Mouse (Mus musculus) heart, embryonic 15.5 days (tissue): ENCODE data around the gene Rps2. TPM values are rescaled to one million over a fixed set of nuclear protein-coding genes. Genes with fewer than 3 reads are reported as not detected.
"Not testable (repeated sequence)": the region's sequence is repeated elsewhere in the genome, so short reads cannot be mapped to it uniquely, and the experiment has no call there.

Experiments
- ATAC-seq: fragments of 200-750 bp; cut with Nextera tagmentation; replicated peaks from 2 replicates; pipeline ENCODE4 v1.8.0; 2017; ENCODE audit warnings: low read depth, moderate TSS enrichment; ENCODE audit not compliant: insufficient number of reproducible peaks, insufficient read depth, low FRiP score
- H3K27ac ChIP-seq: fragments of 300-500 bp; sonication (generic); 2 replicates; pipeline ENCODE4 v1.5.1; 2015; ENCODE audit warnings: mild to moderate bottlenecking, inconsistent platforms
- H3K27me3 ChIP-seq: fragments of 300-500 bp; sonication (generic); 2 replicates; pipeline ENCODE4 v1.6.1; 2015; ENCODE audit warnings: inconsistent platforms
- H3K36me3 ChIP-seq: fragments of 300-500 bp; sonication (generic); 2 replicates; pipeline ENCODE4 v1.6.1; 2015; ENCODE audit warnings: mild to moderate bottlenecking, inconsistent platforms
- H3K4me1 ChIP-seq: fragments of 300-500 bp; sonication (generic); replicated peaks from 2 replicates; pipeline ENCODE4 v1.6.1; 2015; ENCODE audit warnings: inconsistent platforms
- H3K4me2 ChIP-seq: fragments of 300-500 bp; sonication (generic); 2 replicates; pipeline ENCODE4 v1.6.1; 2015; ENCODE audit warnings: inconsistent platforms, mild to moderate bottlenecking, moderate library complexity
- H3K4me3 ChIP-seq: fragments of 300-500 bp; sonication (generic); 2 replicates; pipeline ENCODE4 v1.5.1; 2015; ENCODE audit warnings: mild to moderate bottlenecking, inconsistent platforms
- H3K9ac ChIP-seq: fragments of 300-500 bp; sonication (generic); 2 replicates; pipeline ENCODE4 v1.6.1; 2015; ENCODE audit warnings: mild to moderate bottlenecking, inconsistent platforms
- H3K9me3 ChIP-seq: fragments of 300-500 bp; sonication (generic); replicated peaks from 2 replicates; pipeline ENCODE4 v1.6.1; 2016; ENCODE audit warnings: inconsistent platforms
- WGBS: fragments of 180-500 bp; shearing (Covaris S2); methylation state at CpG from one replicate; pipeline ENCODE4 v1.1.7; 2015; ENCODE audit warnings: mixed read lengths; 5-methylcytosine and 5-hydroxymethylcytosine counted together
- polyA plus RNA-seq: library from polyadenylated mRNA; unstranded; fragments of >200 nt; fragmentation: Nextera tagmentation; extraction: Ambion mirVana; gene quantifications from 2 replicates; pipeline ENCODE4 v1.2.1, GENCODE M21; 2015

Gene Rps2
- polyA plus RNA-seq, 1 experiment from 2014 or later = 770 TPM

DNA sequence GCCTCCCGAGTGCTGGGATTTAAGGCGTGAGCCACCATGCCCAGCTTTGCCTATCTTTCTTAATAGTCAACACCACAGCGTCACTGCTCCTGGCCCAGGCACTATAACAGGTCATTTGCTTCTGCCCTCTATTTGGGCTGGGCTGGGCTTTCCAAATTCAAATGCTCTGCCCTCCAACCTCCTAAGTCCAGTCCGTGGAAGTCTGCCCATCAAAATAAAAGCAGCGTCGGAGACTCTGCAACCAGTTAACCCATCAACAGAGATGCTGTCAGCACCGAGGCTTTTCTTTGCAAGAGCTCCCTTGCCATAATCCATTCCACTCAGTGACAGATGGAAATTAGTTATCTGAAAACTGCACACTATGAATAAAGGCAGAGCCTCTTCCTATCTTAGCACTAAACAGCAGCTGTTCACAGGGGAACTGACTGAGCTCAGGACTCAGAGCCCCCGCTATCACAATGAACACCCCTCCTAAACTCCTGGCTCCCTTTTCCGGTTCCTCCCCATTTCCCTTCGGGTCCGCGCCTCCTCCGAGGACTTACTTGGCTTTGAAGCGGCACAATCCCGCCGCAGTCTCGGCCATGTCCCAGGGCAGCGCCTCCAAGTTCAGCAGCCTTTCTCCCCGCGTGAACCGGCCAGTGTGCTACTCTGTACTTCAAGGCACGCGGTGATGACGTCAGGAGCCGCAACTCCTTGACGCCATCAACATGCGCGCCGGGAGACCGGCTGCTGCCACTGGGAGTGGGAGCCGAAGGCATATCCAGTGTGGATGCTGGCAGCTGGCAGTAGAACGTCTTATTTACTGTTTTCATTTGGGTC is 10.7 kb upstream of the Rps2 start, which contains the start of gene Tbl3:
Gene Tbl3 (minus strand): TSS at position 679 of the 819 bp plus-strand sequence.
- peak within 1 kb of the TSS; percentile 91 for H3K27ac ChIP-seq
- WGBS = 3% methylated on average over 32 of the region's 32 CpGs
- no peaks in the 10 kb centered on the region for H3K27me3 ChIP-seq

DNA sequence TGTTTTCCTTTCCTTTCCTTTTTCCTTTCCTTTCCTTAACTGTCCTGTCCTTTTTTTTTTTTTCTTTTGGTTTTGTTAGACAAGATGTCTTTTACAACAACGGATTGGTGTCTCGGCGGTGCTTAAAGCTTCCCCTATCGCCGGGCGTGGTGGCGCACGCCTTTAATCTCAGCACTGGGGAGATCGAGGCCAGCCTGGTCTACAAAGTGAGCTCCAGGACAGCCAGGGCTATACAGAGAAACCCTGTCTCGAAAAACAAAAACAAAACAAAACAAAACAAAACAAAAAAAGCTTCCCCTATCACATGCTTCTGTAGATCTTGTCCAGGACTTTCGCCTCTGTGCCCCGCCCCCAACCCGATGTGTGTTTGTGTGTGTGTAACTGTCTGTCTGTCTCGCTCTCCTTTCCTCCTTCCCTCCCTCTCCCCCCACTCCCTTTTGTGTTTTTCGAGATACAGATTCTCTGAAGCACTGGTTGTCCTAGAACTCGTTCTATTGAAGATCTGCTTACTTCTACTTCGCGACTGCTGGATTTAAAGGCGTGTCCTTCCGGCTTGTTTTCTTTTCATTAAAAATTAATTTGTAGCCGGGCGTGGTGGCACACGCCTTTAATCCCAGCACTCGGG is 10.0 kb upstream of the Rps2 start:
- Histone ChIP-seq H3K4me3 (peak overlapping the region; percentile 81), H3K9me3 (no peaks in the 10 kb centered on the region), H3K4me1 (peaks cover 18% of the 10 kb centered on the region), H3K9ac (peak overlapping the region; percentile 77), H3K27me3 (no peaks in the 10 kb centered on the region), H3K36me3 (peaks cover 15% of the 10 kb centered on the region), H3K27ac (peak overlapping the region; percentile 91), H3K4me2 (peak overlapping the region; percentile 84)
- 3% methylated on average over 24 of the region's 24 CpGs for WGBS
- no peak for ATAC-seq

More for the DNA sequence above, 10.7 kb upstream of the Rps2 start, which contains the start of gene Tbl3:
- Histone ChIP-seq H3K4me3 (peak within 1 kb of the TSS; percentile 81), H3K9ac (peak within 1 kb of the TSS; percentile 77), H3K4me2 (peak within 1 kb of the TSS; percentile 84), H3K36me3 (peaks cover 22% of the 10 kb centered on the region), H3K9me3 (no peaks in the 10 kb centered on the region), H3K4me1 (peaks cover 18% of the 10 kb centered on the region)
- peak; percentile 81 for ATAC-seq

DNA sequence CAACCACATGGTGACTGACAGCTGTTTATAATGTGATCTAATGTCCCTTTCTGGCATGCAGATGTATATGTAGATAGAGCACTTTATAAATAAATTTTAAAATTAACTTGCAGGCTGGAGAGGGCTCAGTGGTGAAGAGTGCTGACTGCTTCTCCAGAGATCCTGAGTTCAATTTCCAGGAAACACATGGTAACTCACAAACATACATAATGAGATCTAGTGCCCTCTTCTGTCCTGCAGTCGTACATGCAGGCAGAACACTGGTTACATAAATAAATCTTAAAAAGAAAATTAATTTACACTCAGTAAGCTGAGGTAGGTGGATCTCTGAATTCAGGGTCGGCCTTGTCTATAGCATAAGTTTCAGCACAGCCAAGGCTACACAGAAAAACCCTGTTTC is 9.3 kb upstream of the Rps2 start:
- no peaks in the 10 kb centered on the region for H3K9me3 ChIP-seq
- ATAC-seq = no peak
- 32% methylated on average over 2 of the region's 2 CpGs for WGBS

DNA sequence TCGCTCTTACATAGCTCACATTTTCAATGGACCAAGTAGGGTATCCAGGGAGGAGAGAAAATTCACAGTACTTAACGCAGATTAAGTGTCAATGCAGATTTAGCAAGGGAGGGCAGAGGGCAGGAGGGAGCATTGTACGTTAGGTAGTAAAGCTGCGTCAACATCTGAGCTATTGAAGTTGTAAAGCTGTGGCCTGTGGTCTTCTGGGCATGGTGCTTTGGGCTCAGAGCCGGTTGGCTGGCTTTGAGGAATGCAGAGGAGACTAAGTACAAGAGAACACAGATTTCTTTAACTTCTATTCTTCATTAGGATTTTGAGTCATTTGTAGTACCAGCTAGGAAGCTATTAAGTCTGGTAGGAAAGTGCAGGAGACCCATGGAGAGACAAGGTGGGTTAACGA is 2.4 kb upstream of the Rps2 start:
- H3K27ac ChIP-seq = no peak overlapping the region
- no peak for ATAC-seq
- no peaks in the 10 kb centered on the region for H3K27me3 ChIP-seq
- H3K4me3 ChIP-seq = no peak overlapping the region
- no peak overlapping the region for H3K4me2 ChIP-seq
- 83% methylated on average over 6 of the region's 6 CpGs for WGBS
- H3K9ac ChIP-seq = no peak overlapping the region
- H3K36me3 ChIP-seq = 0 out of 2 replicates have a peak, but pooled peaks cover 3% of the 10 kb centered on the region
- H3K9me3 ChIP-seq = no peaks in the 10 kb centered on the region
- peaks cover 6% of the 10 kb centered on the region for H3K4me1 ChIP-seq

More for the DNA sequence above, 9.3 kb upstream of the Rps2 start:
- H3K27me3 ChIP-seq = no peaks in the 10 kb centered on the region
- H3K4me1 ChIP-seq = peaks cover 18% of the 10 kb centered on the region
- no peak overlapping the region for H3K27ac ChIP-seq
- peak overlapping the region; percentile 84 for H3K4me2 ChIP-seq
- H3K36me3 ChIP-seq = peaks cover 11% of the 10 kb centered on the region
- H3K4me3 ChIP-seq = peak overlapping the region; percentile 81; the same call in 1 of the 2 replicates
- H3K9ac ChIP-seq = no peak overlapping the region

DNA sequence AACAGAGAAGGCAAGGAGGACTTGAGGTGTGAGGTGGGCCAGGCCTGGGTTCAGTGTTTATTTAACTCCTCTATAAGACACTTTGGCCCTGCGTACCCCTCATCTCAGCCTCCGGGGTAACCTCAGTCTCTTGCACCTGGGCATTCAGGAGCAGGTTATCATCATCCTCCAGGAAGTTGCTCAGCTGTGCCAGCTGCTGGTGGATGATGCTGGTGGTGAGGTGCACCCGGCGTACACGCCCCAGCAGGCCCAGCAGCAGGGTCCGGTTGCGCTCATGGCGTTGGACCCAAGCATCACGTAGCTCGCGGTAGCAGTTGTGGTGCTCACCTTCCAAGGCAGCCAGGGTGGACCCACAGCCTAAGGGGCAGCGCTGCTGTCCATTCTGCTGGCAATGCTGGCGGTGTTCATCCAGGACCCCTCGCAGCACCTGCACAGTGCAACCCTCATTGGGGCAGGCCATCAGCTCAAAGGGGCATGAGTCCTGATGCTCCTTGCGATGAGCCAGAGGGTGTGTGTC is 1.7 kb upstream of the Rps2 start:
- H3K9ac ChIP-seq = no peak overlapping the region
- H3K36me3 ChIP-seq = peaks cover 5% of the 10 kb centered on the region; the same call in 1 of the 2 replicates
- peaks cover 8% of the 10 kb centered on the region for H3K4me1 ChIP-seq
- H3K27me3 ChIP-seq = no peaks in the 10 kb centered on the region
- no peak for ATAC-seq
- 92% methylated on average over 15 of the region's 15 CpGs for WGBS
- no peak overlapping the region for H3K4me2 ChIP-seq
- no peaks in the 10 kb centered on the region for H3K9me3 ChIP-seq
- H3K4me3 ChIP-seq = no peak overlapping the region
- H3K27ac ChIP-seq = no peak overlapping the region

DNA sequence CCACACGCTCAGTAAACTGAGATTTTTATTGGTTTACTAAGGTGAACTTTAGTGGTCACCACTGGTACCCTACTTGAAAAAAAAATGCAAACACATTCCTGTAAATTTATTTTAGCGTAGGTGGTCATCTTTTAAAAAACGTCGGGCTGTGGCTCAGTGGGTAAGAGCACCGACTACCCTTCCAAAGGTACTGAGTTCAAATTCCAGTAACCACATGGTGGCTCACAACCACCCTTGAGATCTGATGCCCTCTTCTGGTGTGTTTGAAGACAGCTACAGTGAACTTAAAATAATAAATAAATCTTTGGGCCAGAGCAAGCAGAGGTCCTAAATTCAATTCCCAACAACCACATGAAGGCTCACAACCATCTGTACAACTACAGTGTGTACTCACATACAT is 1.0 kb downstream of the Rps2 start:
- Histone ChIP-seq H3K4me3 (peak overlapping the region; percentile 89), H3K27ac (peak overlapping the region; percentile 90; the same call in 1 of the 2 replicates), H3K9ac (peak overlapping the region; percentile 92), H3K4me1 (peaks cover 30% of the 10 kb centered on the region), H3K4me2 (peak overlapping the region; percentile 64), H3K36me3 (peaks cover 19% of the 10 kb centered on the region)
- WGBS = 56% methylated on average over 5 of the region's 5 CpGs
- H3K9me3 ChIP-seq, ATAC-seq, H3K27me3 ChIP-seq: not testable (repeated sequence)

DNA sequence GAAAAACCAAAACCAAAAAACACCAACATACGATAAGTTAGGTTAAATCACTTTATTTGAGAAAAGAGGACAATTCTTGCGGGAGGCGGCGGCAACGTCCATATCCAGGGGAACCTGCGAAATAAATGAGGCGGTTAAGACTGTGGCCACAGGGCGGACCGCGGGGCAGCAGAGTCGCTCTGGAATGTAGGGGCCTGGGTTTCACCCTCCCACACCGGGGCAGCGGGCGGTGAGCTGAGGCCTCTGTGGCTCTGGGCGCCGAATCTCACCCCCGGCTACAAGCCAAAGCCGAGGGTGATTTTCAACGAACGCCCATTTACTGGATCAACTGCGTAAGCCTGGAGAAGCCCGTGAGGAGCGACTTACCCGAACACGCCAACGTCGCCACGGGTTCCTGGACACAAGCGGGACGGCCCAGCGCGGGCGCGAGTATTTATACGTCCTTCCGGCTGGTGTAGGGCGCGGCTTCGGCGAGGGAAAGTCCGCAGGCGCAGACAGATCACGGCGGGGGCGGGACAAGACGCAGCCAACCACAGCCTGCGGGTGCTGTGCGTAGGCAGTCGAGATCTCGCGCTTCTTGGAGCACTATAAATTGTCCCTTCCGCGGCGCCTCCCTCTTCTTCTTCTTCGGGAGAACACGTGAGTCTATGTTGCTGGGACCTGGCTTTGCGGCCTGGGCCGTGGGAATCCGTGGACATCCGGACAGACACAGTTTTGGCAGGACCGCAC is 1.7 kb downstream of the Rps2 start:
- H3K4me1 ChIP-seq = peaks cover 33% of the 10 kb centered on the region
- peak overlapping the region; percentile 89 for H3K4me3 ChIP-seq
- peak overlapping the region; percentile 70 for H3K4me2 ChIP-seq
- H3K36me3 ChIP-seq = peaks cover 19% of the 10 kb centered on the region
- under 1% methylated on average over 61 of the region's 61 CpGs for WGBS
- ATAC-seq = peak; percentile 98
- peak overlapping the region; percentile 92 for H3K9ac ChIP-seq
- peak overlapping the region; percentile 90 for H3K27ac ChIP-seq
- H3K9me3 ChIP-seq = no peaks in the 10 kb centered on the region
- no peaks in the 10 kb centered on the region for H3K27me3 ChIP-seq

DNA sequence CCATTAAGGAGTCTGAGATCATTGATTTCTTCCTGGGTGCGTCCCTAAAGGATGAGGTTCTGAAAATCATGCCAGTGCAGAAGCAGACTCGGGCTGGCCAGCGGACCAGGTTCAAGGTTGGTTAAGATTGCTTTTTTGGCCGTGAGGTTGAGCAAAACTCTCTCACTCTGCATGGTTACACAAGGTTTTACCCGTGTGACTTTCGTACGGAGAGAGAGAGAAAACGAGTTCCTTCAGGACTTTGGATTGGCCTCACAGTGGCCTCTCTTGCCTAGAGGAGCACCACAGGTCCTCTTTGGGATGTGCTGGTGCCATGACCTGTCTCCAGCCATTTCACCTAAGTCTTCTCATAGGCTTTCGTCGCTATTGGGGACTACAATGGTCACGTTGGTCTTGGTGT is 2.7 kb downstream of the Rps2 start:
- under 1% methylated on average over 11 of the region's 11 CpGs for WGBS
- not testable (repeated sequence) for H3K9me3 ChIP-seq, H3K27me3 ChIP-seq, ATAC-seq
- peak overlapping the region; percentile 70 for H3K4me2 ChIP-seq
- H3K27ac ChIP-seq = peak overlapping the region; percentile 77; the same call in 1 of the 2 replicates
- peak overlapping the region; percentile 83 for H3K9ac ChIP-seq
- H3K4me1 ChIP-seq = peaks cover 34% of the 10 kb centered on the region
- peaks cover 19% of the 10 kb centered on the region for H3K36me3 ChIP-seq
- peak overlapping the region; percentile 89 for H3K4me3 ChIP-seq

DNA sequence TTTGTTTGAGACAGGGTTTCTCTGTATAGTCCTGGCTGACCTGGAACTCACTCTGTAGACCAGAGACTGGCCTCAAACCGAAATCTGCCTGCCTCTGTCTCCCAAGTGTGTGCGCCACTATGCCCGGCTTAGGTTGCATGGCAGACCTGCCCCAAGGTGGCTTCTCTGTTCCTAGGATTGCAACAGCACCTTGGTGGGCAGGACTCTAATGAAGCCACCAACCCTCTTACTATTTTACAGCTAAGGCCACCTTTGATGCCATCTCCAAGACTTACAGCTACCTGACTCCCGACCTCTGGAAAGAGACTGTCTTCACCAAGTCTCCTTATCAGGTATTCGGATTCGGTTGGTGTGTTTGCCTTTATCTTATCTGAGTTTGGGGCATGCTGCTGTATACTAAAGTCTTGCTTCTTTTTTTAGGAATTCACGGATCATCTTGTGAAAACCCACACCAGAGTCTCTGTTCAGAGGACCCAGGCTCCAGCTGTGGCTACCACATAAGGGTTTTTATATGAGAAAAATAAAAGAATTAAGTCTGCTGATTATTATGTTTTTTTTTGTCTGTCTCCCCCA is 3.6 kb downstream of the Rps2 start:
- ATAC-seq, H3K27me3 ChIP-seq, H3K9me3 ChIP-seq, H3K27ac ChIP-seq: not testable (repeated sequence)
- peaks cover 19% of the 10 kb centered on the region for H3K36me3 ChIP-seq
- 28% methylated on average over 7 of the region's 7 CpGs for WGBS
- H3K4me2 ChIP-seq = peak overlapping the region; percentile 70
- H3K4me3 ChIP-seq = peak overlapping the region; percentile 89
- peak overlapping the region; percentile 56 for H3K9ac ChIP-seq
- H3K4me1 ChIP-seq = peaks cover 34% of the 10 kb centered on the region

DNA sequence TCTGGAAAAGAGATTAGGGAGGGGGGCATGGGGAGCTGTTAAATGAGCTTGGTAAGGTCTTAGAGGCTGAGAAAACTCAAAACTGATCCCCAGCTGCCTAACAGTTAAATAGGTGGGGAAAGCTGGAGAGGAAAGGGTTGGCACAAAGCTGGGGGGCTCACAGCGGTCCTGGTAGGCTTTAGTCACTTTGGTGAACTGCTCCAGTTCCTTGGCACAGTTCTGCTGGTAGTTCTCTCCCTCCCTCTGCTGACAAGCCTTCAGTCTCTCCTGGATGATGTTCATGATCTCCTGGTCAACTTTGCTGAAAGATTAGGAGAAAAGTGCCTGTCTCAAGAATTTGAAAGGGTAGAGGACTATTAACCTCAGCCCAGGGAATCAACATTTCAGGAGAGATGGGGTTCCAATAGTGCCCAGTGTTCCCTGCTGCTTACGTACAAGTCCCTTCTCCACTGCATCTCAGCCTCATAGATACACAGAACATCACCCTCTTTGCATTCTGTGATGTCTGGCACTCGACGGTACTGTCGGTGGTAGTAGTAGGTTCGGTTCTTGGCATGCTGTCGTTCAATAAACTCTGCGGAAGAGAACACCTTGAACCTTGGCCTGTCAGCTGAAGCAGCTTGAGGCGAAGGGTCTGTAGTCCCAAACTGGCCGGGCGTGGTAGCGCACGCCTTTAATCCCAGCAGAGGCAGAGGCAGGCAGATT is 4.5 kb downstream of the Rps2 start:
- peaks cover 19% of the 10 kb centered on the region for H3K36me3 ChIP-seq
- no peaks in the 10 kb centered on the region for H3K9me3 ChIP-seq
- H3K9ac ChIP-seq = peak overlapping the region; percentile 56; the same call in 1 of the 2 replicates
- no peak for ATAC-seq
- peaks cover 34% of the 10 kb centered on the region for H3K4me1 ChIP-seq
- peak overlapping the region; percentile 70 for H3K4me2 ChIP-seq
- WGBS = 33% methylated on average over 13 of the region's 13 CpGs
- H3K27me3 ChIP-seq = no peaks in the 10 kb centered on the region
- H3K27ac ChIP-seq = no peak overlapping the region
- H3K4me3 ChIP-seq = peak overlapping the region; percentile 89
